Mouse (Mus musculus): Measurements from ENCODE around the gene Zzef1. TPM values are rescaled to one million over a fixed set of nuclear protein-coding genes. Genes with fewer than 3 reads are reported as not detected.

The Zzef1 gene
- polyA plus RNA-seq, 1 experiment from 2014 or later = 17.0 TPM

- Histone ChIP-seq H3K4me3 (replicated peaks; ENCODE audit: low read length) (no peak overlapping the region), H3K9me3 (ENCODE audit: control insufficient read depth, low read length) (no peaks in the 10 kb centered on the region), H3K36me3 (ENCODE audit: control insufficient read depth, insufficient read depth) (peaks cover 27% of the 10 kb centered on the region), H3K4me2 (ENCODE audit: low read length) (no peak overlapping the region), H3K4me1 (replicated peaks; ENCODE audit: control insufficient read depth, insufficient read depth, low read length) (no peaks in the 10 kb centered on the region), H3K27me3 (replicated peaks; ENCODE audit: control insufficient read depth, insufficient read depth, low read length) (no peaks in the 10 kb centered on the region), H3K9ac (replicated peaks; ENCODE audit: low read depth, low read length) (no peak overlapping the region), H3K27ac (ENCODE audit: low read length) (no peak overlapping the region)
- 90% methylated on average over 4 of the region's 4 CpGs for WGBS
- ATAC-seq = no peak
These were observed 55.2 kb downstream of the Zzef1 start for GRCm38 (mm10) chr11:72851214-72851613.

GRCm38 (mm10) chr11:72852122-72852521 is 56.1 kb downstream of the Zzef1 start:
- H3K4me3 ChIP-seq (replicated peaks; ENCODE audit: low read length) = no peak overlapping the region
- H3K9ac ChIP-seq (replicated peaks; ENCODE audit: low read depth, low read length) = no peak overlapping the region
- H3K36me3 ChIP-seq (ENCODE audit: control insufficient read depth, insufficient read depth) = peaks cover 27% of the 10 kb centered on the region
- no peaks in the 10 kb centered on the region for H3K4me1 ChIP-seq (replicated peaks; ENCODE audit: control insufficient read depth, insufficient read depth, low read length)
- H3K27ac ChIP-seq (ENCODE audit: low read length) = no peak overlapping the region
- H3K4me2 ChIP-seq (ENCODE audit: low read length) = no peak overlapping the region
- ATAC-seq = no peak
- no peaks in the 10 kb centered on the region for H3K9me3 ChIP-seq (ENCODE audit: control insufficient read depth, low read length)
- WGBS = 100% methylated on average over 1 of the region's 1 CpGs
- no peaks in the 10 kb centered on the region for H3K27me3 ChIP-seq (replicated peaks; ENCODE audit: control insufficient read depth, insufficient read depth, low read length)

- Histone ChIP-seq H3K9ac (replicated peaks; ENCODE audit: low read depth, low read length) (no peak overlapping the region), H3K36me3 (ENCODE audit: control insufficient read depth, insufficient read depth) (peaks cover 25% of the 10 kb centered on the region)
These were observed 57.1 kb downstream of the Zzef1 start for GRCm38 (mm10) chr11:72853086-72853485.

GRCm38 (mm10) chr11:72854251-72854650 is 58.2 kb downstream of the Zzef1 start:
- H3K9ac ChIP-seq (replicated peaks; ENCODE audit: low read depth, low read length) = no peak overlapping the region
- H3K36me3 ChIP-seq (ENCODE audit: control insufficient read depth, insufficient read depth) = peaks cover 30% of the 10 kb centered on the region
- H3K4me1 ChIP-seq (replicated peaks; ENCODE audit: control insufficient read depth, insufficient read depth, low read length) = no peaks in the 10 kb centered on the region

More at GRCm38 (mm10) chr11:72853086-72853485, 57.1 kb downstream of the Zzef1 start:
- no peaks in the 10 kb centered on the region for H3K4me1 ChIP-seq (replicated peaks; ENCODE audit: control insufficient read depth, insufficient read depth, low read length)
- no peaks in the 10 kb centered on the region for H3K27me3 ChIP-seq (replicated peaks; ENCODE audit: control insufficient read depth, insufficient read depth, low read length)
- no peak for ATAC-seq
- H3K4me2 ChIP-seq (ENCODE audit: low read length) = no peak overlapping the region
- no peak overlapping the region for H3K4me3 ChIP-seq (replicated peaks; ENCODE audit: low read length)
- H3K9me3 ChIP-seq (ENCODE audit: control insufficient read depth, low read length) = no peaks in the 10 kb centered on the region
- WGBS = 89% methylated on average over 4 of the region's 4 CpGs
- no peak overlapping the region for H3K27ac ChIP-seq (ENCODE audit: low read length)

GRCm38 (mm10) chr11:72856764-72857163 is 60.7 kb downstream of the Zzef1 start:
- no peak overlapping the region for H3K4me2 ChIP-seq (ENCODE audit: low read length)
- H3K36me3 ChIP-seq (ENCODE audit: control insufficient read depth, insufficient read depth) = peaks cover 33% of the 10 kb centered on the region
- no peak for ATAC-seq
- H3K9me3 ChIP-seq (ENCODE audit: control insufficient read depth, low read length) = no peaks in the 10 kb centered on the region
- H3K27me3 ChIP-seq (replicated peaks; ENCODE audit: control insufficient read depth, insufficient read depth, low read length) = no peaks in the 10 kb centered on the region
- no peak overlapping the region for H3K27ac ChIP-seq (ENCODE audit: low read length)
- no peak overlapping the region for H3K4me3 ChIP-seq (replicated peaks; ENCODE audit: low read length)
- H3K9ac ChIP-seq (replicated peaks; ENCODE audit: low read depth, low read length) = no peak overlapping the region
- WGBS = 95% methylated on average over 2 of the region's 2 CpGs
- H3K4me1 ChIP-seq (replicated peaks; ENCODE audit: control insufficient read depth, insufficient read depth, low read length) = no peaks in the 10 kb centered on the region

More at GRCm38 (mm10) chr11:72854251-72854650, 58.2 kb downstream of the Zzef1 start:
- Histone ChIP-seq H3K4me2 (ENCODE audit: low read length) (no peak overlapping the region), H3K27me3 (replicated peaks; ENCODE audit: control insufficient read depth, insufficient read depth, low read length) (no peaks in the 10 kb centered on the region), H3K27ac (ENCODE audit: low read length) (no peak overlapping the region), H3K4me3 (replicated peaks; ENCODE audit: low read length) (no peak overlapping the region), H3K9me3 (ENCODE audit: control insufficient read depth, low read length) (no peaks in the 10 kb centered on the region)
- 91% methylated on average over 3 of the region's 3 CpGs for WGBS
- no peak for ATAC-seq

- H3K4me3 ChIP-seq (replicated peaks; ENCODE audit: low read length) = no peak overlapping the region
- no peaks in the 10 kb centered on the region for H3K4me1 ChIP-seq (replicated peaks; ENCODE audit: control insufficient read depth, insufficient read depth, low read length)
- no peak overlapping the region for H3K9ac ChIP-seq (replicated peaks; ENCODE audit: low read depth, low read length)
- H3K9me3 ChIP-seq (ENCODE audit: control insufficient read depth, low read length) = no peaks in the 10 kb centered on the region
- H3K4me2 ChIP-seq (ENCODE audit: low read length) = no peak overlapping the region
- ATAC-seq = no peak
- H3K27ac ChIP-seq (ENCODE audit: low read length) = no peak overlapping the region
- H3K36me3 ChIP-seq (ENCODE audit: control insufficient read depth, insufficient read depth) = peaks cover 23% of the 10 kb centered on the region
- WGBS = 96% methylated on average over 3 of the region's 3 CpGs
- no peaks in the 10 kb centered on the region for H3K27me3 ChIP-seq (replicated peaks; ENCODE audit: control insufficient read depth, insufficient read depth, low read length)
These were observed 65.2 kb downstream of the Zzef1 start for GRCm38 (mm10) chr11:72861236-72861635.

GRCm38 (mm10) chr11:72866446-72866845 is 70.4 kb downstream of the Zzef1 start:
- peaks cover 32% of the 10 kb centered on the region for H3K36me3 ChIP-seq (ENCODE audit: control insufficient read depth, insufficient read depth)
- H3K9ac ChIP-seq (replicated peaks; ENCODE audit: low read depth, low read length) = no peak overlapping the region
- H3K4me1 ChIP-seq (replicated peaks; ENCODE audit: control insufficient read depth, insufficient read depth, low read length) = no peaks in the 10 kb centered on the region
- H3K9me3 ChIP-seq (ENCODE audit: control insufficient read depth, low read length) = no peaks in the 10 kb centered on the region
- no peak overlapping the region for H3K4me2 ChIP-seq (ENCODE audit: low read length)
- ATAC-seq = no peak
- H3K27me3 ChIP-seq (replicated peaks; ENCODE audit: control insufficient read depth, insufficient read depth, low read length) = no peaks in the 10 kb centered on the region
- H3K27ac ChIP-seq (ENCODE audit: low read length) = no peak overlapping the region
- WGBS = 93% methylated on average over 7 of the region's 7 CpGs
- no peak overlapping the region for H3K4me3 ChIP-seq (replicated peaks; ENCODE audit: low read length)

- no peak for ATAC-seq
- WGBS = 84% methylated on average over 1 of the region's 1 CpGs
- Histone ChIP-seq H3K4me2 (ENCODE audit: low read length) (no peak overlapping the region), H3K4me3 (replicated peaks; ENCODE audit: low read length) (no peak overlapping the region), H3K36me3 (ENCODE audit: control insufficient read depth, insufficient read depth) (peaks cover 34% of the 10 kb centered on the region), H3K4me1 (replicated peaks; ENCODE audit: control insufficient read depth, insufficient read depth, low read length) (no peaks in the 10 kb centered on the region), H3K9ac (replicated peaks; ENCODE audit: low read depth, low read length) (no peak overlapping the region), H3K9me3 (ENCODE audit: control insufficient read depth, low read length) (no peaks in the 10 kb centered on the region), H3K27ac (ENCODE audit: low read length) (no peak overlapping the region), H3K27me3 (replicated peaks; ENCODE audit: control insufficient read depth, insufficient read depth, low read length) (no peaks in the 10 kb centered on the region)
These were observed 76.0 kb downstream of the Zzef1 start for GRCm38 (mm10) chr11:72872061-72872460.

GRCm38 (mm10) chr11:72892623-72893022 is 96.6 kb downstream of the Zzef1 start:
- Histone ChIP-seq H3K27ac (ENCODE audit: low read length) (no peak overlapping the region), H3K9me3 (ENCODE audit: control insufficient read depth, low read length) (no peaks in the 10 kb centered on the region), H3K27me3 (replicated peaks; ENCODE audit: control insufficient read depth, insufficient read depth, low read length) (no peaks in the 10 kb centered on the region), H3K9ac (replicated peaks; ENCODE audit: low read depth, low read length) (no peak overlapping the region), H3K4me1 (replicated peaks; ENCODE audit: control insufficient read depth, insufficient read depth, low read length) (no peaks in the 10 kb centered on the region), H3K36me3 (ENCODE audit: control insufficient read depth, insufficient read depth) (peaks cover 31% of the 10 kb centered on the region), H3K4me3 (replicated peaks; ENCODE audit: low read length) (no peak overlapping the region), H3K4me2 (ENCODE audit: low read length) (no peak overlapping the region)
- no peak for ATAC-seq
- 89% methylated on average over 1 of the region's 1 CpGs for WGBS

- WGBS = 85% methylated on average over 4 of the region's 4 CpGs
- H3K27me3 ChIP-seq (replicated peaks; ENCODE audit: control insufficient read depth, insufficient read depth, low read length) = no peaks in the 10 kb centered on the region
- no peak overlapping the region for H3K4me2 ChIP-seq (ENCODE audit: low read length)
- ATAC-seq = no peak
- H3K27ac ChIP-seq (ENCODE audit: low read length) = no peak overlapping the region
- no peak overlapping the region for H3K4me3 ChIP-seq (replicated peaks; ENCODE audit: low read length)
- H3K4me1 ChIP-seq (replicated peaks; ENCODE audit: control insufficient read depth, insufficient read depth, low read length) = no peaks in the 10 kb centered on the region
- peaks cover 42% of the 10 kb centered on the region for H3K36me3 ChIP-seq (ENCODE audit: control insufficient read depth, insufficient read depth)
- H3K9ac ChIP-seq (replicated peaks; ENCODE audit: low read depth, low read length) = no peak overlapping the region
- H3K9me3 ChIP-seq (ENCODE audit: control insufficient read depth, low read length) = no peaks in the 10 kb centered on the region
These were observed 112.4 kb downstream of the Zzef1 start for GRCm38 (mm10) chr11:72908391-72908790.
